Mouse (Mus musculus) liver, embryonic 14.5 days (tissue): Measurements from ENCODE around the gene Dbn1.
"Not testable (repeated sequence)": the region's sequence is repeated elsewhere in the genome, so short reads cannot be mapped to it uniquely, and the experiment has no call there.

Source experiments
- CTCF ChIP-seq: IDR thresholded peaks from 2 replicates; pipeline ENCODE4 v1.5.1; 2016; ENCODE audit warnings: antibody characterized with exemption, low read depth, control low read depth
- EP300 ChIP-seq: IDR thresholded peaks from 2 replicates; pipeline ENCODE4 v1.6.1; 2016; ENCODE audit warnings: antibody characterized with exemption, low read depth

DNA sequence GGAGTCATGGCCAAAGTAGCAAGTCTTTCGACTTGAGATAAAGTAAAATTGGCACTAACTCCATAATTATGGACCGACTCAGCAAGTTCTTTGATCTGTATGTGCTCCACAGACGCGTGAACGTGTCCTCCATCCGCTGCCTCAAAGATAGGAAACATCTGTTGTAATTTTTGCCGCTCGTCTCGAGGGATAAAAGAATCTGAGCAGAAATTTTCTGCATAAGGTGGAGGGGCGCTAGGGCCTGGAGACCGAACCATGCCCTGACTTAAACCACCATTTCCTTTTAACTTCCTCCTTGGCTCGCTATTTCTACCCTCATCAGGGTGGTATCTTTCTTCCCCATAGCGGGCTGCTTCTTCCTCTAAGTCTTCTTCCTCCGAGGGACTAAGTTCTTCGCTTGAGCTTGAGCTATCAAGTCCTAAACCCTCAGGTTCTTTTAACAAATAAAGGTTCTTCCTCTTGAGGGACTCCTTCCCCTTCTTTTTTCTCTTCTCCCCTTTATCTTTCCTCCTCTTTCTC is 50.7 kb downstream of the Dbn1 start:
- not testable (repeated sequence) for TF ChIP-seq EP300, CTCF
